Mouse (Mus musculus): ENCODE measurements around the gene Cpne5. TPM values are rescaled to one million over a fixed set of nuclear protein-coding genes. Genes with fewer than 3 reads are reported as not detected.
"Not testable (repeated sequence)": the region's sequence is repeated elsewhere in the genome, so short reads cannot be mapped to it uniquely, and the experiment has no call there.

Gene Cpne5
- total and polyA plus RNA-seq, 3 experiments: 0.19 to 1.0 TPM; not detected in 1

DNA sequence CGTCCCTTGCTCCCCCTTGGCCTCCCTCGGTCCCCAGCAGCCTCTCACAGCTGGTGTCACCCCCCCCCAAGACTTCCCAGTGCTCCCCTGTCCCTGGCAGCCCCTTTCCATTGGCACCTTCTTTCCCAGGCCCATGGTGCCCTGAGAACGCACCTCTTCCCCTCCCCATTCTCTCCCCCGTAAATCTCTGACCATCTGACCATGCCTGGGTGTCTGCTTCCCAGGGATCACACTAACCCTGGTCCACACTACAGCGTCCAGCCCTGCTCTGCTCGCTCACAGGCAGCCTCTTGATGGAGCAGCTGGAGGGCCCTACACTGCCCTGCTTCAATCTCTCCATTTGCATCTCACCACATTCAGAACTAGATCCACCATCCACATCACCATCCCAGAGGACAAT is 18.5 kb upstream of the Cpne5 start:
- Histone ChIP-seq H3K9ac (ENCODE audit: control insufficient read depth, low read depth, low read length, poor library complexity, severe bottlenecking) (no peak overlapping the region), H3K27ac (ENCODE audit: control insufficient read depth, low read depth, low read length) (no peak overlapping the region), H3K4me3 (ENCODE audit: control insufficient read depth in 1 of 2, insufficient read depth in 1 of 2, low read depth in 2 of 2, low read length in 2 of 2) (no peak overlapping the region), H3K9me3 (replicated peaks; ENCODE audit: insufficient read depth, low read length) (no peaks in the 10 kb centered on the region), H3K4me1 (ENCODE audit: control insufficient read depth in 1 of 2, insufficient read depth in 2 of 2, low read length in 2 of 2) (peaks cover 0 to 8% of the 10 kb centered on the region in 2 experiments; a peak in 2 of 4 replicates), H3K27me3 (ENCODE audit: control insufficient read depth in 1 of 2, insufficient read depth in 2 of 2, low read length in 2 of 2) (no peaks in the 10 kb centered on the region), H3K79me2 (ENCODE audit: control insufficient read depth, insufficient read depth, low read length, poor library complexity) (peaks cover 37% of the 10 kb centered on the region), H3K36me3 (ENCODE audit: control insufficient read depth in 1 of 2, insufficient read depth in 2 of 2, low read length in 2 of 2) (peaks cover 4 to 7% of the 10 kb centered on the region in 2 experiments)
- DNase-seq (ENCODE audit: low read depth, low spot score): no peak
- no peak for TF ChIP-seq NRF1 (IDR thresholded peaks at IDR 0.05; ENCODE audit: insufficient read depth, low read depth, low read length, poor library complexity, severe bottlenecking)
- no peak for TF ChIP-seq MAFK (IDR thresholded peaks at IDR 0.05; ENCODE audit: borderline replicate concordance, low read depth, low read length)
- TF ChIP-seq TCF12 (IDR thresholded peaks at IDR 0.05; ENCODE audit: low read depth, low read length): no peak
- TF ChIP-seq POLR2A (IDR thresholded peaks at IDR 0.05; ENCODE audit: control insufficient read depth in 1 of 2, insufficient read depth in 1 of 2, low read depth in 1 of 2, low read length in 2 of 2, poor library complexity in 1 of 2): no peak
- TF ChIP-seq POLR2AphosphoS2 (IDR thresholded peaks at IDR 0.05; ENCODE audit: low read length): no peak
- TF ChIP-seq MXI1 (IDR thresholded peaks at IDR 0.05; ENCODE audit: low read depth, low read length): no peak
- no peak for TF ChIP-seq KAT2A (conservative IDR thresholded peaks at IDR 0.05; ENCODE audit: low read depth, low read length)
- no peak for TF ChIP-seq CHD1 (IDR thresholded peaks at IDR 0.05; ENCODE audit: low read depth, low read length)
- no peak for TF ChIP-seq USF2 (IDR thresholded peaks at IDR 0.05; ENCODE audit: borderline replicate concordance in 1 of 2, insufficient read depth in 1 of 2, low read depth in 1 of 2, low read length in 2 of 2)

DNA sequence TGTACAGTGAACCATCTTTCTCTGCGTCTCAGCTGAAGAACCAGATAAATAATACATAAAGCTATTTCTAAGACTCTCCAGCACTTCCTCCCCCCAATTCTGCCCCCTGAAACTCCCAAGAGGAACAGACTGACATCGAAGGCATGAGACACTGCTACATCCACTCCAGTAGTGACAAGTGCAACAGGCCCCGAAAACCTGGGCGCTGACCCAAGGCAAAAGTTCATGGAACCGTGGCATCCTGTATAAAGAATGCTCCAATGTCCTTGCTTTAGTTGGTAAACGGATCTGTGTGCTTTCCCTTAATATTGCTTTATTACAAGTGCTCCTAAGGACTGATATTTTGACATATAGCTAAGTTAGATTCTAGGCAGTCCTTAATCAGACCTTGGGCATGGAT is 16.8 kb upstream of the Cpne5 start:
- H3K4me3 ChIP-seq (ENCODE audit: control insufficient read depth in 1 of 2, insufficient read depth in 1 of 2, low read depth in 2 of 2, low read length in 2 of 2); DNase-seq (ENCODE audit: low read depth, low spot score); H3K27ac ChIP-seq (ENCODE audit: control insufficient read depth, low read depth, low read length); H3K36me3 ChIP-seq (ENCODE audit: control insufficient read depth in 1 of 2, insufficient read depth in 2 of 2, low read length in 2 of 2); H3K4me1 ChIP-seq (ENCODE audit: control insufficient read depth in 1 of 2, insufficient read depth in 2 of 2, low read length in 2 of 2); H3K27me3 ChIP-seq (ENCODE audit: control insufficient read depth in 1 of 2, insufficient read depth in 2 of 2, low read length in 2 of 2); H3K9ac ChIP-seq (ENCODE audit: control insufficient read depth, low read depth, low read length, poor library complexity, severe bottlenecking); H3K9me3 ChIP-seq (replicated peaks; ENCODE audit: insufficient read depth, low read length): not testable (repeated sequence)
- peaks cover 23% of the 10 kb centered on the region for H3K79me2 ChIP-seq (ENCODE audit: control insufficient read depth, insufficient read depth, low read length, poor library complexity)

DNA sequence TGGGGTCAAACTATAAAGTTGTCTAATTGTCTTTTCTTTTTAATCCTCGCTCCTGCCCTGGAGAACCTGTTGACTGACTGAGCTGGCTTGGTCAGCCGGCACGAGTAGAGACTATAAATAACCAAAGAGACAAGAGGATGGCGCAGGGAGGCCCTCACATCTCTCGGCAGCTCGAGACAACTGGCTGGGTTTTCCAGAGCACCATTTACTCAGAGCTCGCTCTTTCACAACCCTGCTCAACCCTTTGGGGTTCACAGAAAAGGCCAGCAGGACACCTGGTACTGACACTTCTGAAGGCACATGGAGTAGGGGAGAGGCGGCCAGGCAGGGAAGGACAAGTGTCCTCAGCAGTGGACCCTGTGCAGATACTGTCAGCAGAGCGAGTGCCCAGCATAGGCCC is 15.7 kb upstream of the Cpne5 start:
- Histone ChIP-seq H3K9ac (ENCODE audit: control insufficient read depth, low read depth, low read length, poor library complexity, severe bottlenecking) (no peak overlapping the region), H3K4me1 (ENCODE audit: control insufficient read depth in 1 of 2, insufficient read depth in 2 of 2, low read length in 2 of 2) (peaks cover 0 to 3% of the 10 kb centered on the region in 2 experiments; a peak in 1 of 4 replicates), H3K9me3 (replicated peaks; ENCODE audit: insufficient read depth, low read length) (no peaks in the 10 kb centered on the region), H3K27me3 (ENCODE audit: control insufficient read depth in 1 of 2, insufficient read depth in 2 of 2, low read length in 2 of 2) (no peaks in the 10 kb centered on the region), H3K36me3 (ENCODE audit: control insufficient read depth in 1 of 2, insufficient read depth in 2 of 2, low read length in 2 of 2) (peaks cover 2 to 7% of the 10 kb centered on the region in 2 experiments; a peak in 3 of 4 replicates), H3K27ac (ENCODE audit: control insufficient read depth, low read depth, low read length) (no peak overlapping the region), H3K4me3 (ENCODE audit: control insufficient read depth in 1 of 2, insufficient read depth in 1 of 2, low read depth in 2 of 2, low read length in 2 of 2) (no peak overlapping the region), H3K79me2 (ENCODE audit: control insufficient read depth, insufficient read depth, low read length, poor library complexity) (peaks cover 17% of the 10 kb centered on the region)
- TF ChIP-seq MAX (IDR thresholded peaks at IDR 0.05; ENCODE audit: low read length): no peak
- no peak for TF ChIP-seq JUND (IDR thresholded peaks at IDR 0.05; ENCODE audit: low read depth, low read length)
- TF ChIP-seq KAT2A (conservative IDR thresholded peaks at IDR 0.05; ENCODE audit: low read depth, low read length): no peak
- no peak for TF ChIP-seq ETS1 (IDR thresholded peaks at IDR 0.05; ENCODE audit: low read depth, low read length)
- TF ChIP-seq ZNF384 (IDR thresholded peaks at IDR 0.05; ENCODE audit: low read depth, low read length): no peak
- TF ChIP-seq MXI1 (IDR thresholded peaks at IDR 0.05; ENCODE audit: low read depth, low read length): no peak
- TF ChIP-seq TAL1 (IDR thresholded peaks at IDR 0.05; ENCODE audit: low read length): no peak
- TF ChIP-seq CHD2 (IDR thresholded peaks at IDR 0.05; ENCODE audit: low read length): no peak
- TF ChIP-seq MYB (IDR thresholded peaks at IDR 0.05; ENCODE audit: low read depth, low read length): no peak
- TF ChIP-seq GATA1 (IDR thresholded peaks at IDR 0.05; ENCODE audit: low read depth, low read length): no peak
- TF ChIP-seq E2F4 (IDR thresholded peaks at IDR 0.05; ENCODE audit: borderline replicate concordance, low read depth, low read length): no peak
- TF ChIP-seq MAFK (IDR thresholded peaks at IDR 0.05; ENCODE audit: borderline replicate concordance, low read depth, low read length): no peak
- TF ChIP-seq ZC3H11A (IDR thresholded peaks at IDR 0.05; ENCODE audit: low read depth, low read length): no peak
- no peak for TF ChIP-seq UBTF (IDR thresholded peaks at IDR 0.05; ENCODE audit: borderline replicate concordance, insufficient read depth, low read depth, low read length)
- DNase-seq (ENCODE audit: low read depth, low spot score): no peak
